Mouse (Mus musculus): ENCODE measurements around the gene Zfp422. TPM values are rescaled to one million over a fixed set of nuclear protein-coding genes. Genes with fewer than 3 reads are reported as not detected.
"Not testable (repeated sequence)": the region's sequence is repeated elsewhere in the genome, so short reads cannot be mapped to it uniquely, and the experiment has no call there.

Zfp422 gene
- polyA plus RNA-seq, 1 experiment = 31.5 TPM

GRCm38 (mm10) chr6:116615719-116616118 is 13.1 kb downstream of the Zfp422 start:
- H3K4me3 ChIP-seq (ENCODE audit: insufficient read depth, low read length) = no peak overlapping the region
- no peaks in the 10 kb centered on the region for H3K4me1 ChIP-seq (ENCODE audit: control insufficient read depth, insufficient read depth, low read length)
- H3K27ac ChIP-seq (ENCODE audit: insufficient read depth, low read depth, low read length) = no peak overlapping the region
- TF ChIP-seq POLR2A (IDR thresholded peaks at IDR 0.05; ENCODE audit: borderline replicate concordance, low read depth, low read length) (no peak), CTCF (IDR thresholded peaks at IDR 0.05; ENCODE audit: low read depth, low read length) (no peak)

GRCm38 (mm10) chr6:116607230-116607629 is 21.6 kb downstream of the Zfp422 start:
- TF ChIP-seq POLR2A (IDR thresholded peaks at IDR 0.05; ENCODE audit: borderline replicate concordance, low read depth, low read length) (no peak), CTCF (IDR thresholded peaks at IDR 0.05; ENCODE audit: low read depth, low read length) (no peak)
- no peaks in the 10 kb centered on the region for H3K4me1 ChIP-seq (ENCODE audit: control insufficient read depth, insufficient read depth, low read length)
- no peak overlapping the region for H3K4me3 ChIP-seq (ENCODE audit: insufficient read depth, low read length)
- no peak overlapping the region for H3K27ac ChIP-seq (ENCODE audit: insufficient read depth, low read depth, low read length)

- not testable (repeated sequence) for H3K27ac ChIP-seq (ENCODE audit: insufficient read depth, low read depth, low read length); H3K4me1 ChIP-seq (ENCODE audit: control insufficient read depth, insufficient read depth, low read length); H3K4me3 ChIP-seq (ENCODE audit: insufficient read depth, low read length)
Observed at GRCm38 (mm10) chr6:116600969-116601368, 27.8 kb downstream of the Zfp422 start.

DNA sequence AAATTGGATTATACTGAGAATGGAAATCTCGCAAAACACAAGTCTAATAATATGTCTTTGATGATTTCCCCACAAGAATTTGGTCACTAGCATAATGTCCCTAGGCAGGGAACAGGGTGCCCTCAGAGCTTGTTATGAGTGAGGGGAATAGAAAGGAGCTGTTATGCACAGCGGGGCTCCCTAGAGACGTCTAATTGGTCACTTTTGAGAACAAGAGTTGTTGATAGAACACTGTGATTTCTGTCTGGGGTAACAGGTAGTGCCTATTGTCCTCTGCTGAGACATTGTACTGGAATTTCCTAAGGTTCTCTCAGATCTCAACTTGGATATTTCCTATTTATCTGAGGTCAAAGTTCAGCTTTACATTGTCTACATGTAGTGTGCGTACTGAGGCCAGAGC is 44.7 kb downstream of the Zfp422 start, which contains the start of gene Olfr215:
Gene Olfr215, minus strand, starts transcription at position 101 of the 400 bp plus-strand sequence.
- Histone ChIP-seq H3K27ac (ENCODE audit: insufficient read depth, low read depth, low read length) (no peak within 1 kb of the TSS), H3K4me1 (ENCODE audit: control insufficient read depth, insufficient read depth, low read length) (no peaks in the 10 kb centered on the region), H3K4me3 (ENCODE audit: insufficient read depth, low read length) (no peak within 1 kb of the TSS)
- no peak for TF ChIP-seq CTCF (IDR thresholded peaks at IDR 0.05; ENCODE audit: low read depth, low read length)
- no peak for TF ChIP-seq POLR2A (IDR thresholded peaks at IDR 0.05; ENCODE audit: borderline replicate concordance, low read depth, low read length)

Other genes with a start within 250 kb of the Zfp422 start
- 43.6 and 46.3 TPM in 2 replicates for gene Alox5, start 167.8 kb downstream of the Zfp422 start, polyA plus RNA-seq (2012; ENCODE audit: insufficient read depth, insufficient read length, missing spikeins)
- gene Olfr211, start 139.9 kb downstream of the Zfp422 start, polyA plus RNA-seq (2012; ENCODE audit: insufficient read depth, insufficient read length, missing spikeins) = not detected in 2 replicates
- gene Olfr212, start 122.5 kb downstream of the Zfp422 start, polyA plus RNA-seq (2012; ENCODE audit: insufficient read depth, insufficient read length, missing spikeins) = not detected in 2 replicates
- gene Olfr213, start 90.5 kb downstream of the Zfp422 start, polyA plus RNA-seq (2012; ENCODE audit: insufficient read depth, insufficient read length, missing spikeins) = not detected in 2 replicates
- gene Gm5580, start 77.9 kb downstream of the Zfp422 start, polyA plus RNA-seq (2012; ENCODE audit: insufficient read depth, insufficient read length, missing spikeins) = not detected in 2 replicates
- not detected in 2 replicates for gene Olfr214, start 74.8 kb downstream of the Zfp422 start, polyA plus RNA-seq (2012; ENCODE audit: insufficient read depth, insufficient read length, missing spikeins)
- gene Olfr215, start 44.8 kb downstream of the Zfp422 start, polyA plus RNA-seq (2012; ENCODE audit: insufficient read depth, insufficient read length, missing spikeins) = not detected in 2 replicates
- gene Depp1, start 21.6 kb upstream of the Zfp422 start, polyA plus RNA-seq (2012; ENCODE audit: insufficient read depth, insufficient read length, missing spikeins) = 0.61 TPM in 1 of 2 replicates, not detected in the other
- 388 and 401 TPM in 2 replicates for gene Rassf4, start 45.0 kb upstream of the Zfp422 start, polyA plus RNA-seq (2012; ENCODE audit: insufficient read depth, insufficient read length, missing spikeins)
- 0.09 TPM in 1 of 2 replicates, not detected in the other for gene Tmem72, start 87.9 kb upstream of the Zfp422 start, polyA plus RNA-seq (2012; ENCODE audit: insufficient read depth, insufficient read length, missing spikeins)